Mouse (Mus musculus) kidney, adult 2 months (tissue): ENCODE measurements around the gene Tm2d3. TPM values are rescaled to one million over a fixed set of nuclear protein-coding genes. Genes with fewer than 3 reads are reported as not detected.

ENCODE experiments used
- DNase-seq: peaks from one replicate; pipeline ENCODE4 v3.0.0; 2021
- H3K27ac ChIP-seq: fragments of 200-500 bp; 2 replicates; pipeline ENCODE4 v1.5.1; 2012; ENCODE audit warnings: low read depth, low read length, control low read depth, inconsistent platforms; ENCODE audit not compliant: insufficient read depth
- H3K27me3 ChIP-seq: fragments of 200-500 bp; replicated peaks from 2 replicates; pipeline ENCODE4 v1.6.1; 2012; ENCODE audit warnings: mild to moderate bottlenecking, moderate library complexity, low read length, inconsistent platforms; ENCODE audit not compliant: control insufficient read depth, insufficient read depth
- H3K36me3 ChIP-seq: fragments of 200-500 bp; 2 replicates; pipeline ENCODE4 v1.6.1; 2012; ENCODE audit warnings: mild to moderate bottlenecking, moderate library complexity, low read length, inconsistent platforms; ENCODE audit not compliant: control insufficient read depth, insufficient read depth
- H3K4me1 ChIP-seq: fragments of 200-500 bp; 2 replicates; pipeline ENCODE4 v1.6.1; 2011; ENCODE audit warnings: low read length; ENCODE audit not compliant: control insufficient read depth, insufficient read depth
- H3K4me3 ChIP-seq: fragments of 200-500 bp; 2 replicates; pipeline ENCODE4 v1.5.1; 2011; ENCODE audit warnings: mild to moderate bottlenecking, low read depth, low read length, control low read depth; ENCODE audit not compliant: insufficient read depth
- CTCF ChIP-seq: fragments of 200-500 bp; conservative IDR thresholded peaks from 2 replicates; pipeline ENCODE4 v1.5.1; 2011; ENCODE audit warnings: low read depth, mild to moderate bottlenecking, control low read depth, low read length, moderate library complexity, mixed read lengths; ENCODE audit not compliant: insufficient read depth, insufficient read length
- POLR2A ChIP-seq: fragments of 200-500 bp; IDR thresholded peaks from one replicate; pipeline ENCODE4 v1.6.1; 2011; ENCODE audit warnings: low read depth, low read length, control low read depth
- WGBS: fragments of 180-500 bp; shearing (Covaris S2); methylation state at CpG from one replicate; pipeline ENCODE4 v1.1.7; 2018; 5-methylcytosine and 5-hydroxymethylcytosine counted together
- polyA plus RNA-seq: library from polyadenylated mRNA; depleted of rRNA; stranded (reverse); fragments of >200 nt; gene quantifications from 2 replicates; pipeline ENCODE4 v1.2.3, GENCODE M21; 2012; rRNA removed

Gene Tm2d3
- polyA plus RNA-seq: 199 and 263 TPM in 2 replicates

DNA sequence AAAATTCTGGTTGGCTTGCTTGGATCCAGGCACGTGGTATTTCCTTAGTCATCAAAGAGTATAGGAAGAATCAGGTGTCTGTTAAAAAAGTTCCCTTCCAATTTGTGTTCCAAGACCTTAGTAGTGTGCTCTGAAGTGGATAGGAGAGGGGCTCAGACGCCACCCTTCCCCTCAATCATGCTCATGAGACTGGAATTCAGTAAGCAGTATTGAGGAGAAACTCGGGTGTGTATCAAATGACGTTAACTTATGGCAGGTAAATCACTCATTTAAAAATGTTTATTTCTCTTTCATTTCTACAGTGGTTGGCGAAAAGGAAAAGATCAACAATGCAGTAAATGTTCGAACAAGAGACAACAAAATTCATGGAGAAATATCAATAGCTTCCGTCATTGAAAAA is at the start of gene Tm2d3:
TSS of gene Tm2d3 (plus strand) at position 301 of the 400 bp plus-strand sequence.
- TF ChIP-seq CTCF: no peak
- TF ChIP-seq POLR2A: no peak
- Histone ChIP-seq H3K4me1 (no peaks in the 10 kb centered on the region; the same call in 1 of the 2 replicates), H3K4me3 (no peak within 1 kb of the TSS), H3K27ac (no peak within 1 kb of the TSS), H3K36me3 (no peaks in the 10 kb centered on the region), H3K27me3 (no peaks in the 10 kb centered on the region)
- 94% methylated on average over 7 of the region's 7 CpGs for WGBS
- no peak for DNase-seq

GRCm38 (mm10) chr7:65642371-65643304 is 48.3 kb upstream of the Tm2d3 start:
- TF ChIP-seq POLR2A (no peak), CTCF (peak; percentile 35)
- H3K36me3 ChIP-seq: no peaks in the 10 kb centered on the region
- DNase-seq: peak; percentile 6
- no peak overlapping the region for H3K4me3 ChIP-seq
- H3K27me3 ChIP-seq: no peaks in the 10 kb centered on the region
- 68% methylated on average over 6 of the region's 6 CpGs for WGBS
- H3K27ac ChIP-seq: no peak overlapping the region
- no peaks in the 10 kb centered on the region for H3K4me1 ChIP-seq

- WGBS: 22% methylated on average over 6 of the region's 6 CpGs
- Histone ChIP-seq H3K4me1 (no peaks in the 10 kb centered on the region), H3K4me3 (no peak overlapping the region), H3K27me3 (no peaks in the 10 kb centered on the region), H3K36me3 (peaks cover 3% of the 10 kb centered on the region; the same call in 1 of the 2 replicates), H3K27ac (no peak overlapping the region)
- TF ChIP-seq POLR2A: no peak
- no peak for TF ChIP-seq CTCF
- DNase-seq: no peak
Observed at GRCm38 (mm10) chr7:65643861-65644421, 47.0 kb upstream of the Tm2d3 start.

DNA sequence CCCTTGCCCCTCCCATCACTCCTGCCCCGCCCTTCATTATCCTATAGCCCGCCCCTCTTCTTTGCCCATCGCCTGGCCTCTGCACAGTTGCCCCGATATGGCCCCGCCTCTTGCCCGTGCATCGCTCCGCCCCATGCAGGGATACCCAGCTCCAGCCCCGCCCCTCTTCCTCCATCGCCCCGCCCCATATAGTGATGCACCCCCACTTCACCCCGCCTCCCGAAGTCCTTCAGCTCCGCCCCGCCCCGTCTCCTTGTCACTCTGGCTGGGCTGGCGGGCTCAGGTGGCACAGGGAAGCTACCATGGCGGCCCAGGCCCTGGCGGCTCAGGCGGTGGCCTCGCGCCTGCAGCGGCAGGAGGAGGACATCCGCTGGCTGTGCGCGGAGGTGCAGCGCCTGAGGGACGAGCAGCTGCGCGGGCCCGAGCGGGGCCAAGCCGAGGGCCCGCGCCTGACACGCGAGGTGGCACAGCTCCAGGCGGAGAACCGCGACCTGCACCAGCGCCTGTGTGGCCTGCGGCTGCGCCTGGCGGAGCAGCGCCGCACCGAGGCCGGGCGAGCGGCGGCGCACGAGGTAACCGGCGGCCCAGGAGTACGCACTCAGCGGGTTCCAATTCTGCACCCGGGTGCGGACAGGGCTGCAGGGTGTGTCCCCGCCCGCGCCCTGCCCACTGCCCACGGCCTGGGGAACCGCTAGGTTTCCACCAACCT is 46.2 kb upstream of the Tm2d3 start, which contains the start of gene Tarsl2:
TSS of gene Tarsl2 (plus strand) at position 256 of the 709 bp plus-strand sequence.
- Histone ChIP-seq H3K4me3 (peak within 1 kb of the TSS; percentile 79), H3K36me3 (peaks cover 6% of the 10 kb centered on the region), H3K27me3 (no peaks in the 10 kb centered on the region), H3K27ac (peak within 1 kb of the TSS; percentile 54), H3K4me1 (no peaks in the 10 kb centered on the region)
- TF ChIP-seq CTCF: peak; percentile 31
- TF ChIP-seq POLR2A: peak; percentile 23
- peak; percentile 98 for DNase-seq
- WGBS: 1% methylated on average over 64 of the region's 64 CpGs

- Histone ChIP-seq H3K36me3 (peaks cover 6% of the 10 kb centered on the region), H3K27ac (no peak overlapping the region), H3K4me3 (no peak overlapping the region), H3K4me1 (no peaks in the 10 kb centered on the region), H3K27me3 (no peaks in the 10 kb centered on the region)
- TF ChIP-seq CTCF (no peak), POLR2A (no peak)
- WGBS: 91% methylated on average over 8 of the region's 8 CpGs
- no peak for DNase-seq
Observed at GRCm38 (mm10) chr7:65645996-65646395, 45.0 kb upstream of the Tm2d3 start.

- TF ChIP-seq POLR2A: no peak
- TF ChIP-seq CTCF: no peak
- no peak for DNase-seq
Observed at GRCm38 (mm10) chr7:65650662-65651061, 40.3 kb upstream of the Tm2d3 start.

More at GRCm38 (mm10) chr7:65650662-65651061, 40.3 kb upstream of the Tm2d3 start:
- WGBS: 86% methylated on average over 4 of the region's 4 CpGs
- H3K36me3 ChIP-seq: peaks cover 6% of the 10 kb centered on the region
- no peaks in the 10 kb centered on the region for H3K27me3 ChIP-seq
- no peak overlapping the region for H3K4me3 ChIP-seq
- H3K4me1 ChIP-seq: no peaks in the 10 kb centered on the region
- no peak overlapping the region for H3K27ac ChIP-seq
